9 mouse cellular contexts compared by ENCODE assay signal in the genomic region with DNA sequence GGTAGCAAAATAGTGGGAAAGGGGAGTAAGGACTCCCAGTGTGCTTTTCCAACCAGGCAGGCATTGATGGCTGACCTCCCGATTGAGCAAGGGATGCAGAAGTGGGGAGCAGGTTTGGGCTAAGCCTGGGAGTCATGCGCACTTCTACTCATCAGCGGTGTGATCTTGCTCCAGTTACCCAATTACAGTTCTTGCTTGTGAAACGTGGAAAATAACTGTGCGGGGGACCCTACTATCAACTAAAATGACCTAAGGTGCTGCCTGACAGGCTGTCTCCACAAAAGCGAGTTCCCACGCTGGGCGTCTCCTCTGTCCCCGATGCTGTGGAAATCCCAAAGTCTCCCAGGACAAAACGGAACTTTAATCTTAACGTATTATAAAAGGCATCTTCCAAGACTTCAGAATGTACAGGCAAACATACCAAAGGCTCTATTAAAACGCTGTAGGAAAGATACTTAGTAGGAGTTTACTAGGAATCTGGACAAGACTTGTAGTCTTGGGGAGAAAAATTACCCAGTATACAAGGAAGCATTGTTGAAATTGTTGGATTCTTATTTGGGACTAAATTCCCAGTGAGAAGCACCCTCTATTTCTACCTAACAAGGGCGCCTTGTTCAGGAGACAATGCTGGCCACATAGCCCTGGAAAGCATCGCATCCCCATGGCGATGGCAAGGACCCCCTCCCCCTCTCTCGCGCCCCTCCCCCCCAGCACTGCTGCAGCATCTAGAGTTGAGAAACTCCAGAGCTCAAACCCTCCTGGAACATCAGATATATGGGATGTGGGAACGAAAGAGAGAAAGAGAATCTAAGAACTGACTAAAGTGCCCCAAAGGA.
A peak's percentile ranks its signal among the peaks of the same experiment; 100 is the strongest.
DNase-seq lines count a peak whose midpoint lies in the region; ATAC-seq and TF ChIP-seq lines count a peak whose summit lies in the region.
"Had no signal": no experiment of that assay in that cellular context is flagged by ENCODE, and none has a peak within 500 bp of the region (broad histone marks: within the 10 kb centered on the region; RNA-seq: fewer than 3 reads in every experiment).

No protein-coding gene starts in this region.

- no peaks in the 10 kb centered on the region for H3K9me3 ChIP-seq in midbrain, embryonic 10.5 days (replicated peaks)
- no peaks in the 10 kb centered on the region for H3K9me3 ChIP-seq in stomach, postnatal 0 days (ENCODE audit: control insufficient read depth, low read length)
- H3K9me3 ChIP-seq: G1E had no signal

- intact Hi-C loops in gastrocnemius, adult 2 months (cut with DNase I): no loop called here
- intact Hi-C loops in heart, postnatal 10 days (cut with DNase I): no loop called here
- intact Hi-C loops in left cerebral cortex, postnatal 10 days (cut with DNase I): no loop called here

- no peaks in the 10 kb centered on the region for H3K36me3 ChIP-seq in midbrain, embryonic 10.5 days
- H3K36me3 ChIP-seq in stomach, postnatal 0 days (ENCODE audit: control insufficient read depth, insufficient read depth, low read length): no peaks in the 10 kb centered on the region
- H3K36me3 ChIP-seq: G1E had no signal

- peaks cover 26% of the 10 kb centered on the region for H3K4me1 ChIP-seq in midbrain, embryonic 10.5 days
- H3K4me1 ChIP-seq in stomach, postnatal 0 days (replicated peaks; ENCODE audit: control insufficient read depth, insufficient read depth): no peaks in the 10 kb centered on the region

- peak overlapping the region; percentile 70 for H3K4me3 ChIP-seq in gastrocnemius, adult 2 months
- H3K4me3 ChIP-seq in midbrain, embryonic 10.5 days: peak overlapping the region; percentile 52
- H3K4me3 ChIP-seq in stomach, postnatal 0 days (ENCODE audit: low read depth, low read length): peak overlapping the region; percentile 29

- H3K27me3 ChIP-seq in midbrain, embryonic 10.5 days (ENCODE audit: low read depth, poor library complexity, severe bottlenecking): no peaks in the 10 kb centered on the region
- H3K27me3 ChIP-seq in stomach, postnatal 0 days (ENCODE audit: control insufficient read depth, insufficient read depth, low read length): no peaks in the 10 kb centered on the region

- TF ChIP-seq CTCF in gastrocnemius, adult 2 months (IDR thresholded peaks at IDR 0.05): no peak
- no peak for TF ChIP-seq CTCF in stomach, postnatal 0 days (IDR thresholded peaks at IDR 0.05; ENCODE audit: low read depth)

- TF ChIP-seq EP300 in stomach, postnatal 0 days (optimal IDR thresholded peaks at IDR 0.05): no peak

- ATAC-seq in stomach, postnatal 0 days (ENCODE audit: low FRiP score, low TSS enrichment): peak; percentile 67; the same call in 1 of the 2 replicates

- peak overlapping the region; percentile 79 for H3K27ac ChIP-seq in gastrocnemius, adult 2 months
- peak overlapping the region; percentile 84 for H3K27ac ChIP-seq in midbrain, embryonic 10.5 days (replicated peaks)
- no peak overlapping the region for H3K27ac ChIP-seq in stomach, postnatal 0 days (replicated peaks)

- WGBS in midbrain, embryonic 10.5 days: 11% methylated on average over 18 of the region's 18 CpGs
- 24% methylated on average over 18 of the region's 18 CpGs for WGBS in stomach, postnatal 0 days

- DNase-seq in gastrocnemius, adult 2 months: peak; percentile 33
- no peak for DNase-seq in gastrocnemius, adult 8-10 months (ENCODE audit: low spot score in 2 of 2)
- DNase-seq in embryo, embryonic 10 days (ENCODE audit: low spot score): peak; percentile 58
- DNase-seq in heart, postnatal 10 days: peak; percentile 26 to 30
- peak; percentile 20 to 56 for DNase-seq in left cerebral cortex, postnatal 10 days (ENCODE audit: extremely low spot score in 1 of 2, low spot score in 2 of 2)
- peak; percentile 73 for DNase-seq in midbrain, embryonic 10.5 days (ENCODE audit: low spot score)
- DNase-seq in stomach, postnatal 0 days (ENCODE audit: low spot score): peak; percentile 24
- no peak for DNase-seq in urinary bladder, postnatal 14 days (ENCODE audit: low spot score)

- peak overlapping the region; percentile 49 for H3K4me2 ChIP-seq in stomach, postnatal 0 days (replicated peaks; ENCODE audit: low read depth)

- H3K9ac ChIP-seq in stomach, postnatal 0 days (ENCODE audit: low read length): no peak overlapping the region

Comparison
In these comparisons a context has a peak if more than half of its experiments do, and no peak if none do; other contexts are left out.
1. DNase-seq: peak in gastrocnemius, adult 2 months (single experiment), embryo, embryonic 10 days (single experiment), heart, postnatal 10 days (2 of 2), left cerebral cortex, postnatal 10 days (2 of 2), midbrain, embryonic 10.5 days (single experiment) and stomach, postnatal 0 days (single experiment); none in gastrocnemius, adult 8-10 months (0 of 2) and urinary bladder, postnatal 14 days (single experiment).
2. Peak in every context shown above with its lines, with median percentiles within 50 percentile points of each other: H3K4me3 ChIP-seq.